Mouse (Mus musculus) ovary, postnatal 36 days (tissue): ENCODE data around the gene Sec24d.

Experiments used
- DNase-seq: peaks from one replicate; pipeline ENCODE4 v3.0.0; 2022; ENCODE audit warnings: low spot score, mixed read lengths

The Sec24d gene

GRCm38 (mm10) chr3:123397562-123398481 is 130.6 kb downstream of the Sec24d start:
- DNase-seq: no peak

DNA sequence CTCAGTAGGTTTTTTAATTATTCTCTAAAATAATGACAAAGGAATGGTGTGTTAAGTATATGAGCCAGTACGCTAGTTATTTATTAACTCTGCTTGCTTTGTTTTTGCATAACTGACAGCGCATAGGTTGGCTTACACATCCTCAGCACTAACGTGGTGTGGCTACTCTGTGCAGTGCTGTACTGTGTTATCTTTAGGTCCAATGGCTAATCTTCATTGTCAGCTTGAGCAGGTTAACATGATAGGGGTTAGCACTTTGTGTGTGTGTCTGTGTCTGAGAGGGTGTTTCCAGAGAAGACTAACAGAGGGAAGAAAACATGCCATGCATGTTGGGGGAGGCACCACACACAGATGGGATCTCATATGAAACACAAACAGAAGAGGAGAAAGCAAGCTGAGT is 137.7 kb downstream of the Sec24d start:
- DNase-seq: no peak

- DNase-seq: no peak
These were observed 144.7 kb downstream of the Sec24d start for GRCm38 (mm10) chr3:123411821-123412578.

DNA sequence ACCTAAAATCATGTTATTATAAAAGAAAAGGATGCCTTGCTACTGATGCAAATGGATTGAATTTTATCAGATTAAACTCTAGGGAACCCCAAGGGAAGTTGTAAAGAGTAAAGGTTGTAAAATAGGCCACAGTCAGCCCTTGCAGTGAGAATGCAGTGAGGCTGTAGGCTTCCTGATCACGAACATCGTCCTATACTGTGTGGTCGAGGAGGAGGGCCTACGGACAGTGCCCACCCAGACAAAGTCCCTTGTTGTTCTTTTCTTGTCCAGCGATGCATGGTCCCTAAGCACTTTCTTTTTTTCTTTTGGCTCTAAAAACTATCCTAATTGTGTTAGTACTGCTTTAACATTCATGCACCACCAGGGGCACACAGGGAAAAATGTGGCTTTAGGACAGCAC is 145.9 kb downstream of the Sec24d start:
- DNase-seq: no peak
